Mouse (Mus musculus) olfactory bulb, adult 2 months (tissue): ENCODE data around the gene A1cf.

Experiments
- CTCF ChIP-seq: fragments of 200-500 bp; IDR thresholded peaks from 2 replicates; pipeline ENCODE4 v1.5.1; 2012; ENCODE audit warnings: low read depth, mild to moderate bottlenecking, low read length, moderate library complexity; ENCODE audit not compliant: insufficient read depth
- POLR2A ChIP-seq: fragments of 200-500 bp; IDR thresholded peaks from 2 replicates; pipeline ENCODE4 v1.6.1; 2012; ENCODE audit warnings: mild to moderate bottlenecking, low read depth, low read length, moderate library complexity; ENCODE audit not compliant: insufficient read depth

- TF ChIP-seq CTCF (no peak), POLR2A (no peak)
Measured at GRCm38 (mm10) chr19:31913946-31914345, 45.4 kb downstream of the A1cf start.
